Mouse (Mus musculus) central nervous system, embryonic 14 days (tissue): ENCODE results near the gene Prss8. TPM values are rescaled to one million over a fixed set of nuclear protein-coding genes. Genes with fewer than 3 reads are reported as not detected.

Experiments used
- polyA plus RNA-seq: library from polyadenylated mRNA; depleted of rRNA; stranded (reverse); fragments of >200 nt; gene quantifications from 2 replicates; pipeline ENCODE4 v1.2.3, GENCODE M21; 2012; rRNA removed

Prss8 gene
- 0.20 and 2.6 TPM in 2 replicates for polyA plus RNA-seq

GRCm38 (mm10) chr7:127929923-127930322, at the start of gene Prss8:
Gene Prss8 (minus strand): TSS chr7:127930104.

GRCm38 (mm10) chr7:127967004-127967921, 37.4 kb upstream of the Prss8 start, which contains the start of gene Fus:
Gene Fus (plus strand): TSS chr7:127967457.

GRCm38 (mm10) chr7:127946470-127947023, 16.6 kb upstream of the Prss8 start, which contains the start of gene Prss36:
Gene Prss36 (minus strand): TSS chr7:127946725.

GRCm38 (mm10) chr7:127912190-127912871, 17.6 kb downstream of the Prss8 start, which contains the start of gene Kat8:
Gene Kat8 (plus strand): TSS chr7:127912516.

GRCm38 (mm10) chr7:127903971-127904796, 25.7 kb downstream of the Prss8 start, which contains the start of gene Bckdk:
Gene Bckdk (plus strand): TSS chr7:127904082.

GRCm38 (mm10) chr7:127895442-127895841, 34.5 kb downstream of the Prss8 start, which contains the start of the genes Gm21974 and Vkorc1:
Gene Gm21974 (minus strand): TSS chr7:127895454.
Gene Vkorc1 (minus strand): TSS chr7:127895617.

GRCm38 (mm10) chr7:127890798-127891197, 39.1 kb downstream of the Prss8 start, which contains the start of gene Prss53:
Gene Prss53 (minus strand): TSS chr7:127890970.

GRCm38 (mm10) chr7:127876467-127877348, 53.2 kb downstream of the Prss8 start, which contains the start of gene Zfp668:
Gene Zfp668 (minus strand): TSS chr7:127876828.

GRCm38 (mm10) chr7:127876041-127876466, 53.9 kb downstream of the Prss8 start, which contains the start of gene Zfp646:
Gene Zfp646 (plus strand): TSS chr7:127876221.

Other genes with a start within 250 kb of the Prss8 start
- gene Bcl7c, start 221.2 kb downstream of the Prss8 start, polyA plus RNA-seq = 53.7 and 67.6 TPM in 2 replicates
- gene Ctf1, start 217.4 kb downstream of the Prss8 start, polyA plus RNA-seq = 9.8 and 15.3 TPM in 2 replicates
- not detected in 2 replicates for gene Ctf2, start 197.9 kb downstream of the Prss8 start, polyA plus RNA-seq
- 131 and 136 TPM in 2 replicates for gene Fbxl19, start 185.6 kb downstream of the Prss8 start, polyA plus RNA-seq
- gene Orai3, start 160.3 kb downstream of the Prss8 start, polyA plus RNA-seq = 8.2 and 10.4 TPM in 2 replicates
- gene Setd1a, start 153.4 kb downstream of the Prss8 start, polyA plus RNA-seq = 16.7 and 23.0 TPM in 2 replicates
- not detected in 2 replicates for gene Gm49388, start 144.5 kb downstream of the Prss8 start, polyA plus RNA-seq
- gene Hsd3b7, start 129.5 kb downstream of the Prss8 start, polyA plus RNA-seq = 15.0 and 18.8 TPM in 2 replicates
- 55.6 and 78.3 TPM in 2 replicates for gene Stx4a, start 105.8 kb downstream of the Prss8 start, polyA plus RNA-seq
- 82.8 and 97.6 TPM in 2 replicates for gene Stx1b, start 105.6 kb downstream of the Prss8 start, polyA plus RNA-seq
- gene Zfp646, start 53.9 kb downstream of the Prss8 start, polyA plus RNA-seq = 23.8 and 25.2 TPM in 2 replicates
- gene Zfp668, start 53.3 kb downstream of the Prss8 start, polyA plus RNA-seq = 20.6 and 21.2 TPM in 2 replicates
- gene Prss53, start 39.1 kb downstream of the Prss8 start, polyA plus RNA-seq = 2.4 and 3.0 TPM in 2 replicates
- gene Gm21974, start 34.6 kb downstream of the Prss8 start, polyA plus RNA-seq = not detected in 2 replicates
- gene Vkorc1, start 34.5 kb downstream of the Prss8 start, polyA plus RNA-seq = 61.4 and 95.9 TPM in 2 replicates
- 54.7 and 59.0 TPM in 2 replicates for gene Bckdk, start 26.0 kb downstream of the Prss8 start, polyA plus RNA-seq
- 48.3 and 52.2 TPM in 2 replicates for gene Kat8, start 17.6 kb downstream of the Prss8 start, polyA plus RNA-seq
- gene Prss36, start 16.6 kb upstream of the Prss8 start, polyA plus RNA-seq = 10.7 and 13.2 TPM in 2 replicates
- gene Fus, start 37.4 kb upstream of the Prss8 start, polyA plus RNA-seq = 779 and 808 TPM in 2 replicates
- 7.0 and 10.3 TPM in 2 replicates for gene Pycard, start 63.8 kb upstream of the Prss8 start, polyA plus RNA-seq
- 0.64 and 4.6 TPM in 2 replicates for gene Trim72, start 73.8 kb upstream of the Prss8 start, polyA plus RNA-seq
- gene Itgam, start 132.5 kb upstream of the Prss8 start, polyA plus RNA-seq = 2.0 and 2.3 TPM in 2 replicates
- 0.01 and 0.05 TPM in 2 replicates for gene Gm49368, start 132.6 kb upstream of the Prss8 start, polyA plus RNA-seq
- 0.14 and 0.15 TPM in 2 replicates for gene Itgax, start 199.4 kb upstream of the Prss8 start, polyA plus RNA-seq
- 0.04 TPM in 1 of 2 replicates, not detected in the other for gene Itgad, start 224.3 kb upstream of the Prss8 start, polyA plus RNA-seq